26 mouse cellular contexts compared by ENCODE assay signal in the genomic region with DNA sequence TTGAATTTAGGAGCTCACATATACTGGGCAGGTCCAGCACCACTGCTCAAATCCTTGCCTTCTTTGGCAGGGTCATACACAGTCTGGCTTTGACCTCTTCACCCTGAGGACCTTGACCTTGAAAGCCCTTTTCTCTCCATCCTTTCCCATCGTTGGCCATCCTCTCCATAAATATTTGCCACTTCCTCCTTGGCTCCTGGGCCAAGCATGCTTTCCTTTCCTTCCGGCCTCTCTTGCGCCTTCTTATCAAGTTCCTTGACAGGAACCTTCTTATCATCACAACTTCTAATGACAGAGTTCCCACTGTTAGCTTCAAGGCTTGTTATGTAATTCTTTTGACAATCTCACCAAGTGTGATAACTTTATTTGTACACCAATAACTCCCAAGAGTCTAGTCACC. TPM values are rescaled to one million over a fixed set of nuclear protein-coding genes. Genes with fewer than 3 reads are reported as not detected.
A peak's percentile ranks its signal among the peaks of the same experiment; 100 is the strongest.
DNase-seq lines count a peak whose midpoint lies in the region; ATAC-seq and TF ChIP-seq lines count a peak whose summit lies in the region.
"Had no signal": no experiment of that assay in that cellular context is flagged by ENCODE, and none has a peak within 500 bp of the region (broad histone marks: within the 10 kb centered on the region; RNA-seq: fewer than 3 reads in every experiment).

No protein-coding gene starts in this region.

- H3K36me3 ChIP-seq in MEL (ENCODE audit: control insufficient read depth in 1 of 2, insufficient read depth in 2 of 2, low read length in 2 of 2), result peaks cover 0 to 43% of the 10 kb centered on the region in 2 experiments; a peak in 2 of 4 replicates
- H3K36me3 ChIP-seq in liver, embryonic 16.5 days (ENCODE audit: control insufficient read depth, insufficient read depth), result no peaks in the 10 kb centered on the region
- H3K36me3 ChIP-seq in embryonic facial prominence, embryonic 10.5 days (replicated peaks), result no peaks in the 10 kb centered on the region
- H3K36me3 ChIP-seq: forebrain, embryonic 12.5 days; midbrain, embryonic 13.5 days; stomach, embryonic 15.5 days had no signal

- peak; percentile 78 to 83; a peak in 3 of 4 replicates for TF ChIP-seq EP300 in MEL (IDR thresholded peaks at IDR 0.05; ENCODE audit: low read depth in 1 of 2, low read length in 2 of 2)

- peak; percentile 73 for DNase-seq in MEL (ENCODE audit: low read depth, low spot score)
- peak; percentile 54 for DNase-seq in liver
- DNase-seq in lung, postnatal 14 days, result peak; percentile 28
- no peak for DNase-seq in adrenal gland, postnatal 36 days
- no peak for DNase-seq in frontal cortex, postnatal 36 days (ENCODE audit: low spot score in 2 of 2)
- DNase-seq in embryonic facial prominence, embryonic 10.5 days (ENCODE audit: low spot score), result no peak
- DNase-seq: cerebellum, adult 2 months; cerebellum, postnatal 36 days; gastrocnemius, postnatal 25 days; heart, postnatal 10 days; kidney, adult 9 months; kidney, postnatal 25 days; layer of hippocampus, adult 9-11 months; right cerebral cortex, postnatal 25 days; thymus, adult 18-20 months had no signal

- ATAC-seq in liver, embryonic 16.5 days (ENCODE audit: low read depth), result peak; percentile 26
- ATAC-seq: midbrain, embryonic 13.5 days had no signal

- H3K4me1 ChIP-seq in MEL (ENCODE audit: control insufficient read depth in 1 of 2, insufficient read depth in 2 of 2, low read length in 2 of 2), result peaks cover 18 to 41% of the 10 kb centered on the region in 2 experiments
- H3K4me1 ChIP-seq in liver, embryonic 16.5 days (ENCODE audit: control insufficient read depth, low read depth, low read length), result peaks cover 45% of the 10 kb centered on the region
- no peaks in the 10 kb centered on the region for H3K4me1 ChIP-seq in embryonic facial prominence, embryonic 10.5 days
- H3K4me1 ChIP-seq: forebrain, embryonic 12.5 days; midbrain, embryonic 13.5 days; stomach, embryonic 15.5 days had no signal

- H3K27ac ChIP-seq in MEL (ENCODE audit: control insufficient read depth, low read depth, low read length), result peak overlapping the region; percentile 91
- H3K27ac ChIP-seq in liver, embryonic 16.5 days (ENCODE audit: low read length), result peak overlapping the region; percentile 83
- no peak overlapping the region for H3K27ac ChIP-seq in embryonic facial prominence, embryonic 10.5 days (replicated peaks)
- H3K27ac ChIP-seq: forebrain, embryonic 12.5 days; left cerebral cortex, adult 2 months; macrophage; midbrain, embryonic 13.5 days; stomach, embryonic 15.5 days had no signal

- no peak for TF ChIP-seq POLR2A in MEL (IDR thresholded peaks at IDR 0.05; ENCODE audit: control insufficient read depth in 1 of 2, insufficient read depth in 1 of 2, low read depth in 1 of 2, low read length in 2 of 2, poor library complexity in 1 of 2)

- no peak for TF ChIP-seq CTCF in MEL (IDR thresholded peaks at IDR 0.05 in 2 of 3, conservative IDR thresholded peaks at IDR 0.05 in 1 of 3; ENCODE audit: control insufficient read depth in 1 of 3, insufficient read depth in 1 of 3, low read depth in 2 of 3, low read length in 3 of 3, poor library complexity in 1 of 3, severe bottlenecking in 1 of 3)

- no peaks in the 10 kb centered on the region for H3K27me3 ChIP-seq in MEL (ENCODE audit: control insufficient read depth in 1 of 2, insufficient read depth in 2 of 2, low read length in 2 of 2)
- H3K27me3 ChIP-seq in liver, embryonic 16.5 days (ENCODE audit: control insufficient read depth, insufficient read depth, low read depth, low read length), result no peaks in the 10 kb centered on the region
- peaks cover 6% of the 10 kb centered on the region for H3K27me3 ChIP-seq in embryonic facial prominence, embryonic 10.5 days (replicated peaks; ENCODE audit: low read depth, poor library complexity, severe bottlenecking)
- H3K27me3 ChIP-seq: midbrain, embryonic 13.5 days; stomach, embryonic 15.5 days had no signal

- H3K9me3 ChIP-seq in MEL (replicated peaks; ENCODE audit: insufficient read depth, low read length), result no peaks in the 10 kb centered on the region
- no peaks in the 10 kb centered on the region for H3K9me3 ChIP-seq in liver, embryonic 16.5 days (replicated peaks; ENCODE audit: control insufficient read depth, low read length)
- no peaks in the 10 kb centered on the region for H3K9me3 ChIP-seq in embryonic facial prominence, embryonic 10.5 days
- H3K9me3 ChIP-seq: forebrain, embryonic 12.5 days; midbrain, embryonic 13.5 days; stomach, embryonic 15.5 days had no signal

- 8% methylated on average over 3 of the region's 3 CpGs for WGBS in liver, embryonic 16.5 days (ENCODE audit: insufficient replicate concordance)
- 71% methylated on average over 3 of the region's 3 CpGs for WGBS in embryonic facial prominence, embryonic 10.5 days

- H3K4me3 ChIP-seq in MEL (ENCODE audit: control insufficient read depth in 1 of 2, insufficient read depth in 1 of 2, low read depth in 2 of 2, low read length in 2 of 2), result peak overlapping the region; percentile 11 to 38; a peak in 3 of 4 replicates
- H3K4me3 ChIP-seq in liver, embryonic 16.5 days (ENCODE audit: low read depth, low read length), result no peak overlapping the region
- H3K4me3 ChIP-seq in embryonic facial prominence, embryonic 10.5 days, result no peak overlapping the region
- H3K4me3 ChIP-seq: forebrain, embryonic 12.5 days; left cerebral cortex, adult 2 months; midbrain, embryonic 13.5 days; stomach, embryonic 15.5 days had no signal

- no peaks in the 10 kb centered on the region for H3K79me2 ChIP-seq in MEL (ENCODE audit: control insufficient read depth, insufficient read depth, low read length, poor library complexity)

- H3K4me2 ChIP-seq in liver, embryonic 16.5 days (ENCODE audit: low read depth, low read length), result peak overlapping the region; percentile 30; the same call in 1 of the 2 replicates
- H3K4me2 ChIP-seq: forebrain, embryonic 12.5 days; midbrain, embryonic 13.5 days; stomach, embryonic 15.5 days had no signal

- TF ChIP-seq RAD21 in MEL (IDR thresholded peaks at IDR 0.05; ENCODE audit: low read depth, low read length), result no peak

- peak overlapping the region; percentile 17; the same call in 1 of the 2 replicates for H3K9ac ChIP-seq in MEL (ENCODE audit: control insufficient read depth, low read depth, low read length, poor library complexity, severe bottlenecking)
- no peak overlapping the region for H3K9ac ChIP-seq in liver, embryonic 16.5 days (ENCODE audit: low read depth, low read length)
- H3K9ac ChIP-seq: forebrain, embryonic 12.5 days; midbrain, embryonic 13.5 days; stomach, embryonic 15.5 days had no signal

TF ChIP-seq in MEL, 35 proteins besides CTCF, POLR2A, EP300 and RAD21 (continues in another document):
- TF ChIP-seq ETS1 (IDR thresholded peaks at IDR 0.05; ENCODE audit: low read depth, low read length), result peak; percentile 89
- TF ChIP-seq MAX (IDR thresholded peaks at IDR 0.05; ENCODE audit: low read length), result peak; percentile 43; the same call in 1 of the 2 replicates
- TF ChIP-seq MXI1 (IDR thresholded peaks at IDR 0.05; ENCODE audit: low read depth, low read length), result peak; percentile 37
- peak; percentile 57; the same call in 1 of the 2 replicates for TF ChIP-seq ELF1 (IDR thresholded peaks at IDR 0.05; ENCODE audit: low read depth, low read length)
- TF ChIP-seq BHLHE40 (IDR thresholded peaks at IDR 0.05; ENCODE audit: borderline replicate concordance, low read depth, low read length), result no peak
- TF ChIP-seq HCFC1 (IDR thresholded peaks at IDR 0.05; ENCODE audit: low read depth, low read length), result no peak
- peak; percentile 33; the same call in 1 of the 2 replicates for TF ChIP-seq TBP (IDR thresholded peaks at IDR 0.05; ENCODE audit: low read depth, low read length)
- TF ChIP-seq RCOR1 (IDR thresholded peaks at IDR 0.05; ENCODE audit: low read depth, low read length), result peak; percentile 79

RNA-seq across cellular contexts. Expression of a gene that starts 8.7 kb away (rescaled TPM):
- 80.6 and 83.6 TPM in 2 replicates for total RNA-seq in MEL (2012; rRNA removed)
- polyA plus RNA-seq in MEL (2012; ENCODE audit: insufficient read depth in 1 of 2, insufficient read length in 2 of 2, low read depth in 1 of 2, low replicate concordance in 2 of 2, missing spikeins in 1 of 2), result 100 to 1,000 TPM; 132 to 138 TPM
- polyA plus RNA-seq in liver, embryonic 16.5 days (2015; fragmentation: Nextera tagmentation; extraction: Ambion mirVana), result 63.5 and 64.4 TPM in 2 replicates
- 1 to 10 TPM; 5.8 to 6.6 TPM for total RNA-seq in adrenal gland, postnatal 36 days (2021)
- 149 and 150 TPM in 2 replicates for polyA plus RNA-seq in embryonic facial prominence, embryonic 10.5 days (2016; fragmentation: Nextera tagmentation; extraction: Ambion mirVana)

RNA-seq across cellular contexts. Expression of a gene that starts 25.6 kb away (rescaled TPM):
- 0.15 and 0.29 TPM in 2 replicates for total RNA-seq in MEL (2012; rRNA removed)
- polyA plus RNA-seq in MEL (2012; ENCODE audit: insufficient read depth in 1 of 2, insufficient read length in 2 of 2, low read depth in 1 of 2, low replicate concordance in 2 of 2, missing spikeins in 1 of 2), result under 1 TPM in 1 of 2 experiments, not detected in 1; 0.43 TPM
- polyA plus RNA-seq in liver, embryonic 16.5 days (2015; fragmentation: Nextera tagmentation; extraction: Ambion mirVana), result 0.19 TPM in 2 replicates
- 10 to 100 TPM; 20.6 to 26.4 TPM for total RNA-seq in adrenal gland, postnatal 36 days (2021)
- polyA plus RNA-seq in embryonic facial prominence, embryonic 10.5 days (2016; fragmentation: Nextera tagmentation; extraction: Ambion mirVana), result 1.2 and 1.4 TPM in 2 replicates
- total RNA-seq: gastrocnemius, postnatal 25 days had no signal
- polyA plus RNA-seq: macrophage had no signal

RNA-seq across cellular contexts. Expression of a gene that starts 32.6 kb away (rescaled TPM):
- total RNA-seq in MEL (2012; rRNA removed), result not detected in 2 replicates
- polyA plus RNA-seq in MEL (2012; ENCODE audit: insufficient read depth in 1 of 2, insufficient read length in 2 of 2, low read depth in 1 of 2, low replicate concordance in 2 of 2, missing spikeins in 1 of 2), result not detected
- 0.85 TPM in 1 of 2 replicates, not detected in the other for polyA plus RNA-seq in liver, embryonic 16.5 days (2015; fragmentation: Nextera tagmentation; extraction: Ambion mirVana)
- not detected for total RNA-seq in adrenal gland, postnatal 36 days (2021)
- polyA plus RNA-seq in embryonic facial prominence, embryonic 10.5 days (2016; fragmentation: Nextera tagmentation; extraction: Ambion mirVana), result not detected in 2 replicates
- total RNA-seq: adrenal gland, adult 18-20 months; gastrocnemius, postnatal 25 days; heart, postnatal 10 days; left cerebral cortex, adult 2 months had no signal
- polyA plus RNA-seq: cerebellum, adult 2 months; forebrain, embryonic 12.5 days; frontal cortex, adult 2 months; hindbrain, embryonic 11.5 days; limb, embryonic 11.5 days; macrophage; midbrain, embryonic 13.5 days; neural tube, embryonic 14.5 days had no signal

RNA-seq across cellular contexts. Expression of a gene that starts 42.7 kb away (rescaled TPM):
- total RNA-seq in MEL (2012; rRNA removed), result 1.3 and 1.7 TPM in 2 replicates
- 1 to 10 TPM in 1 of 2 experiments, not detected in 1; 2.4 TPM for polyA plus RNA-seq in MEL (2012; ENCODE audit: insufficient read depth in 1 of 2, insufficient read length in 2 of 2, low read depth in 1 of 2, low replicate concordance in 2 of 2, missing spikeins in 1 of 2)
- 0.26 and 0.37 TPM in 2 replicates for polyA plus RNA-seq in liver, embryonic 16.5 days (2015; fragmentation: Nextera tagmentation; extraction: Ambion mirVana)
- total RNA-seq in adrenal gland, postnatal 36 days (2021), result 1 to 10 TPM; 4.8 to 5.6 TPM
- polyA plus RNA-seq in embryonic facial prominence, embryonic 10.5 days (2016; fragmentation: Nextera tagmentation; extraction: Ambion mirVana), result 0.29 and 0.41 TPM in 2 replicates

RNA-seq across cellular contexts. Expression of a gene that starts 56.6 kb away (rescaled TPM):
- 17.1 and 21.2 TPM in 2 replicates for total RNA-seq in MEL (2012; rRNA removed)
- polyA plus RNA-seq in MEL (2012; ENCODE audit: insufficient read depth in 1 of 2, insufficient read length in 2 of 2, low read depth in 1 of 2, low replicate concordance in 2 of 2, missing spikeins in 1 of 2), result 10 to 100 TPM in 1 of 2 experiments, not detected in 1; 33.4 TPM
- 45.3 and 50.3 TPM in 2 replicates for polyA plus RNA-seq in liver, embryonic 16.5 days (2015; fragmentation: Nextera tagmentation; extraction: Ambion mirVana)
- 100 to 1,000 TPM; 171 to 443 TPM for total RNA-seq in adrenal gland, postnatal 36 days (2021)
- polyA plus RNA-seq in embryonic facial prominence, embryonic 10.5 days (2016; fragmentation: Nextera tagmentation; extraction: Ambion mirVana), result 74.0 and 81.3 TPM in 2 replicates

Comparison
In these comparisons a context has a peak if more than half of its experiments do, and no peak if none do; other contexts are left out.
1. DNase-seq: peak in MEL (single experiment), liver (single experiment) and lung, postnatal 14 days (single experiment); none in adrenal gland, postnatal 36 days (0 of 2), frontal cortex, postnatal 36 days (0 of 2) and embryonic facial prominence, embryonic 10.5 days (single experiment).
2. H3K4me3 ChIP-seq: peak in MEL (2 of 2); none in liver, embryonic 16.5 days (single experiment) and embryonic facial prominence, embryonic 10.5 days (single experiment).